Mouse (Mus musculus): ENCODE measurements around the gene Gm9507. TPM values are rescaled to one million over a fixed set of nuclear protein-coding genes. Genes with fewer than 3 reads are reported as not detected.
"Not testable (repeated sequence)": the region's sequence is repeated elsewhere in the genome, so short reads cannot be mapped to it uniquely, and the experiment has no call there.

Gm9507 gene
- polyA plus RNA-seq, 1 experiment from 2014 or later = not detected

DNA sequence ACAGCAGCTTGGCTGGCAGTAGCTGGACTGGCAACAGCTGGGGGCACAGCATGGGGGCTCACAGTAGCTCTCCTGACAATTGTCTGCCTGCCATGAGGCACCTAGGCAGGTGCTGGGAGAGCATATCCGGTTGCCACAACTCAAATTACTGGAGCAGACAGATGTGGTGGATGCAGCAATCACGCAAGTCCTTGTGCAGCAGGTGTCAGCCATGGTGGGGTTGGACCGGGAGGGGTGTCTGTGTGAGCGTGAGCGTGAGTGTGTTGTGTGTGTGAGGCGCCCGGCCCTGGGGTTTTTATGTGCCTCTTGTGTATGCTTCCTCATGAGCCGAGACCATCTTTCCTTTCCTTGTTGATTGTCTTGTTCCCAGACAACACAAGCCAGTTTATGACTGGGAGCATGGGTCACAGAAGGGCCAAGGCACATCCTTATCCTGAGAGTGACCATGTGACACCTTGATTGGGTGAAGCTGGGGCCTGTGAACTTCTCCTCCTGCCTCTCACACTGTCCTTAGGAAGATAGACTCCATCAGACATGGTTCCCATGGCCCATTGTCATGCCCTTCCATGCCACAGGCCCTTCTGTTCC is 12.6 kb downstream of the Gm9507 start, which contains the start of gene Gm19668:
Gm19668 (minus strand) TSS at position 213 of the 588 bp plus-strand sequence.
- Histone ChIP-seq H3K27me3 (ENCODE audit: low read depth, poor library complexity, severe bottlenecking) (no peaks in the 10 kb centered on the region), H3K36me3 (no peaks in the 10 kb centered on the region), H3K27ac (no peak within 1 kb of the TSS), H3K4me1 (peaks cover 25% of the 10 kb centered on the region), H3K4me3 (no peak within 1 kb of the TSS), H3K9me3 (replicated peaks) (no peaks in the 10 kb centered on the region)
- DNase-seq (ENCODE audit: low spot score) = no peak
- 58% methylated on average over 8 of the region's 8 CpGs for WGBS

DNA sequence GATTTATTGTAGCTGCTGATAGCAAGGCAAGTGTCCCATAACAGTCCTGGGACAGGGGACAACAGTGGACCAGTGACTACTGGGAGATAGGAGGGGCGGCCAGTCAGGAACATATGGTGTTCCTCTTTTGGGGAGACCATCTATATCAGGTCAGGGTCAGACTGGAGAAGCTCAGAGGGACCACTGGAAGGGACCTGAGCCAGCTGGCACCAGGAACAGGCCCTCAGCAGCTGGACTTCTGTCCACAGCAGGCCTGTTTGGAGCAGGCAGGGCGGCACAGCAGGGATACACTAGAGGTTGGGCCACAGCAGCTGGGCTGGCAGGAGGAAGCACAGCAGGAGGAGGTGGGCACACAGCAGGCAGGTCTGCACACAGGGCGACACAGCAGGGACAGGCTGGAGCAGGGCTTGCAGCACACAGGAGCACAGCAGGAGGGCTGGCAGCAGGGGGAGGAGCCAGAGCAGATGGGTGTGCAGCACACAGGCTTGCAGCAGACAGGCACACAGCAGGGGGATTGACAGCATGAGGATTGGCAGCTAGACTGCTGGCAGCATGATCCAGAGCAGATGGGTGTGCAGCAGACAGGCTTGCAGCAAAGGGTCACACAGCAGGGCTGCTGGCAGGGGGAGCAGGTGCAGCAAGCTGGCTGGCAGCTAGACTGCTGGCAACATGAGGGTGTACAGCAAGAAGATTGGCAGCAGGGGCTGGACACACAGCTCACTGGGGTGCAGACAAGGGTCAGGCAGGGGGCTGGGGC is 13.3 kb downstream of the Gm9507 start:
- H3K4me3 ChIP-seq; H3K27ac ChIP-seq; H3K36me3 ChIP-seq; H3K27me3 ChIP-seq (ENCODE audit: low read depth, poor library complexity, severe bottlenecking); H3K9me3 ChIP-seq (replicated peaks); DNase-seq (ENCODE audit: low spot score): not testable (repeated sequence)
- 32% methylated on average over 3 of the region's 3 CpGs for WGBS
- H3K4me1 ChIP-seq = peaks cover 26% of the 10 kb centered on the region

- Histone ChIP-seq H3K4me1 (peaks cover 26% of the 10 kb centered on the region), H3K36me3 (no peaks in the 10 kb centered on the region), H3K9me3 (replicated peaks) (no peaks in the 10 kb centered on the region), H3K27ac (no peak overlapping the region), H3K27me3 (ENCODE audit: low read depth, poor library complexity, severe bottlenecking) (no peaks in the 10 kb centered on the region), H3K4me3 (no peak overlapping the region)
- 13% methylated on average over 3 of the region's 3 CpGs for WGBS
- DNase-seq (ENCODE audit: low spot score) = no peak
Measured at GRCm38 (mm10) chr10:77797677-77798076, 14.0 kb downstream of the Gm9507 start.

DNA sequence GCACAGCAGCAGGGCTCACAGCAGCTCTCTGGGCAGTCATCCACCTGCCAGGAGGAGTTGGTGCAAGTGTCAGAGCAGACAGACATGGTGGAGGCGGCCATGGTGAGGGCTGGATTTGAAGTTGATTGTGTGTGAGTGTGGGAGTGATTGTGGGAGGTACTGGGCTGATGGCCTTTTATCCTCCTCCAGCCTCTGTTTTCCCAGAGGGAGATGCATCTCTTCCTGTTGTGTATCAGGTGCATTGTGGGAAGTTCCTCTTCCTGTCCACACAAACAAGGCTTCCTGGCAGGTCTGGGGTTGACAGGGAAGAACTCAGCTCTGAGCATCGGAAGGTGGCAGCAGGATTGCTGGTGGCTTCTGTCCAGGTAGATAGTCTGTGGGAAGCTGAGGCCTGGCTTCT is 16.7 kb downstream of the Gm9507 start, which contains the start of gene Gm9639:
Gm9639 (minus strand) TSS at position 101 of the 400 bp plus-strand sequence.
- DNase-seq (ENCODE audit: low spot score) = no peak
- H3K27me3 ChIP-seq (ENCODE audit: low read depth, poor library complexity, severe bottlenecking) = no peaks in the 10 kb centered on the region
- no peak within 1 kb of the TSS for H3K4me3 ChIP-seq
- 58% methylated on average over 2 of the region's 2 CpGs for WGBS
- H3K4me1 ChIP-seq = peaks cover 26% of the 10 kb centered on the region
- no peak within 1 kb of the TSS for H3K27ac ChIP-seq
- H3K9me3 ChIP-seq (replicated peaks) = no peaks in the 10 kb centered on the region
- H3K36me3 ChIP-seq = no peaks in the 10 kb centered on the region

DNA sequence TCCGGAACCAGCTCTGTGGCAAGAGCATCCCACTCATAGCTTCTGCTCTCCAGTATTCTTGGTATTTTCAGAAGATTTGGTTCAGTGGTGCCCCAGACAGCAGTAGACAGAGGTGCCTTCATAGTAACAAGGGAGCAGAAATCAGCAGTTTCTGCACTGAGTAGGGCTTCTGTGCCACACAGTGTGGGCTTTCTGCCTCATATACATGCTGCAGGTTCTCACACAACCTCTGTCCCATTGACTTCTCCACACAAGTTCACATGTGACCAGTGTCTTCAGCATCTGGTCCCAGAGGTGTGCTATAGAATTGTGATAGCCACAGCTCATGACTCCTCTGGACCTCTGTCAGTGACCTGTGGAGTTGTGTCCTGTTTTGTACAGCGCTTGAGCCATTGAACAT is 23.0 kb downstream of the Gm9507 start:
- H3K4me3 ChIP-seq = no peak overlapping the region
- H3K36me3 ChIP-seq = no peaks in the 10 kb centered on the region
- WGBS = 77% methylated on average over 2 of the region's 2 CpGs
- H3K9me3 ChIP-seq (replicated peaks) = no peaks in the 10 kb centered on the region
- no peak for DNase-seq (ENCODE audit: low spot score)
- no peaks in the 10 kb centered on the region for H3K27me3 ChIP-seq (ENCODE audit: low read depth, poor library complexity, severe bottlenecking)
- H3K4me1 ChIP-seq = no peaks in the 10 kb centered on the region
- H3K27ac ChIP-seq = no peak overlapping the region

DNA sequence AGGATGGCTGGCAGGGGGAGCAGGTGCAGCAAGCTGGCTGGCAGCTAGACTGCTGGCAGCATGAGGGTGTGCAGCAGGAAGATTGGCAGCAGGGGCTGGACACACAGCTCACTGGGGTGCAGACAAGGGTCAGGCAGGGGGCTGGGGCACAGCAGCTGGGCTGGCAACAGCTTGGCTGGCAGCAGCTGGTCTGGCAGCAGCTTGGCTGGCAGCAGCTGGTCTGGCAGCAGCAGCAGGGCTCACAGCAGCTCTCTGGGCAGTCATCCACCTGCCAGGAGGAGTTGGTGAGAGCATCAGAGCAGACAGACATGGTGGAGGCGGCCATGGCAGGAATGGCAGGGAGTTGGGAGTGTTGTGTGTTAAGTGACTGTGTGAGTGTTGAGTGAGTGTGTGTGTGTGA is 23.8 kb downstream of the Gm9507 start, which contains the start of gene Gm7137:
Gm7137 (minus strand) TSS at position 325 of the 400 bp plus-strand sequence.
- 83% methylated on average over 1 of the region's 1 CpGs for WGBS
- H3K27ac ChIP-seq; H3K4me3 ChIP-seq; H3K27me3 ChIP-seq (ENCODE audit: low read depth, poor library complexity, severe bottlenecking); H3K9me3 ChIP-seq (replicated peaks); H3K4me1 ChIP-seq; H3K36me3 ChIP-seq; DNase-seq (ENCODE audit: low spot score): not testable (repeated sequence)

- 97% methylated on average over 3 of the region's 3 CpGs for WGBS
- H3K9me3 ChIP-seq (replicated peaks) = not testable (repeated sequence)
Measured at GRCm38 (mm10) chr10:77783396-77783795, 28.2 kb downstream of the Gm9507 start.

GRCm38 (mm10) chr10:77782442-77782841 is 29.2 kb downstream of the Gm9507 start, which contains the start of gene Gm3250:
Gm3250 (minus strand) TSS chr10:77782542.
- not testable (repeated sequence) for H3K4me1 ChIP-seq; H3K27me3 ChIP-seq (ENCODE audit: low read depth, poor library complexity, severe bottlenecking); H3K4me3 ChIP-seq; H3K27ac ChIP-seq; H3K9me3 ChIP-seq (replicated peaks); DNase-seq (ENCODE audit: low spot score); H3K36me3 ChIP-seq
- no CpG with 5 or more reads among the region's 1 CpGs for WGBS

More at GRCm38 (mm10) chr10:77783396-77783795, 28.2 kb downstream of the Gm9507 start:
- H3K27me3 ChIP-seq (ENCODE audit: low read depth, poor library complexity, severe bottlenecking); H3K4me1 ChIP-seq; H3K36me3 ChIP-seq; H3K4me3 ChIP-seq; DNase-seq (ENCODE audit: low spot score); H3K27ac ChIP-seq: not testable (repeated sequence)

DNA sequence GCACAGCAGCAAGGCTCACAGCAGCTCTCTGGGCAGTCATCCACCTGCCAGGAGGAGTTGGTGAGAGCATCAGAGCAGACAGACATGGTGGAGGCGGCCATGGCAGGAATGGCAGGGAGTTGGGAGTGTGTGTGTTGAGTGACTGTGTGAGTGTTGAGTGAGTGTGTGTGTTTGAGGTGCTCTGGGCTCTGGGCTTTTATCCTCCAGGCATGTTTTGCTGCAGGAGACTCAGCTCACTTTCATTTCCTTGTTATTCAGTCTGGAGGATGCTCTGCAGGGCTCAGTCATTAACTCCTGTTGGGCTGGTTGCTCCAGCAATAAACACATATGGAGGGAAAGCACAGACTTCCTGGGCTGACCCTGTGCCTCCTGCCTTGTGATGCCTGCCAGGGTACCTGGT is 34.8 kb downstream of the Gm9507 start, which contains the start of gene Gm7138:
Gm7138 (minus strand) TSS at position 101 of the 400 bp plus-strand sequence.
- H3K4me1 ChIP-seq; H3K36me3 ChIP-seq; H3K9me3 ChIP-seq (replicated peaks); H3K27me3 ChIP-seq (ENCODE audit: low read depth, poor library complexity, severe bottlenecking); DNase-seq (ENCODE audit: low spot score); H3K27ac ChIP-seq; H3K4me3 ChIP-seq: not testable (repeated sequence)
- 48% methylated on average over 1 of the region's 1 CpGs for WGBS

DNA sequence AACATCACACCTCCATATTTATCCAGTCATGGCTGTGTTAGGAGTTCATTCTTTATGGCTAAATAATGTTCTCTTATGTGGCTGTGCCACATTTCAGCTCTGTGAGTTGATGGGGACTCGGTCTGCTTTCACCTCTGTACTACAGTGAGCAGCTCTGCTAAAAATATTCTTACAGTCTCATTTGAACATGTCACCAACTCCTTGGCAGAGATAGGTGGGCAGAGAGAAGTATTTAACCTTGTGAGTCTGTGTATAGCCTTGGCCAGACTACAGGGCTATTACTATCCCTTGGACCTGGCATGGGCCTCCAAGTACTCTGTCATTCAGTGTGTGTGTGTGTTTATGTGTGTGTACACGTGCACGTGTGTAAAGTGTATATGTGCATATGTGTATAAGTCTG is 39.5 kb downstream of the Gm9507 start:
- H3K36me3 ChIP-seq; H3K4me1 ChIP-seq; DNase-seq (ENCODE audit: low spot score); H3K27ac ChIP-seq; H3K27me3 ChIP-seq (ENCODE audit: low read depth, poor library complexity, severe bottlenecking); H3K4me3 ChIP-seq; H3K9me3 ChIP-seq (replicated peaks): not testable (repeated sequence)
- WGBS = 94% methylated on average over 3 of the region's 3 CpGs

DNA sequence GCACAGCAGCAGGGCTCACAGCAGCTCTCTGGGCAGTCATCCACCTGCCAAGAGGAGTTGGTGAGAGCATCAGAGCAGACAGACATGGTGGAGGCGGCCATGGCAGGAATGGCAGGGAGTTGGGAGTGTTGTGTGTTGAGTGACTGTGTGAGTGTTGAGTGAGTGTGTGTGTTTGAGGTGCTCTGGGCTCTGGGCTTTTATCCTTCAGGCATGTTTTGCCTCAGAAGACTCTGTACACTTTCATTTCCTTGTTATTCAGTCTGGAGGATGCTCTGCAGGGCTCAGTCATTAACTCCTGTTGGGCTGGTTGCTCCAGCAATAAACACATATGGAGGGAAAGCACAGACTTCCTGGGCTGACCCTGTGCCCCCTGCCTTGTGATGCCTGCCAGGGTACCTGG is 40.4 kb downstream of the Gm9507 start, which contains the start of gene Gm3238:
Gm3238 (minus strand) TSS at position 101 of the 400 bp plus-strand sequence.
- H3K4me1 ChIP-seq; H3K4me3 ChIP-seq; H3K27me3 ChIP-seq (ENCODE audit: low read depth, poor library complexity, severe bottlenecking); DNase-seq (ENCODE audit: low spot score); H3K27ac ChIP-seq; H3K9me3 ChIP-seq (replicated peaks); H3K36me3 ChIP-seq: not testable (repeated sequence)
- WGBS = 67% methylated on average over 1 of the region's 1 CpGs

- 79% methylated on average over 1 of the region's 1 CpGs for WGBS
- Histone ChIP-seq H3K4me1 (0 out of 2 replicates have a peak, but pooled peaks cover 2% of the 10 kb centered on the region), H3K27me3 (ENCODE audit: low read depth, poor library complexity, severe bottlenecking) (no peaks in the 10 kb centered on the region), H3K27ac (no peak overlapping the region), H3K4me3 (no peak overlapping the region), H3K36me3 (no peaks in the 10 kb centered on the region), H3K9me3 (replicated peaks) (no peaks in the 10 kb centered on the region)
- no peak for DNase-seq (ENCODE audit: low spot score)
Measured at GRCm38 (mm10) chr10:77769727-77770126, 41.9 kb downstream of the Gm9507 start.

Measured in limb, embryonic 10.5 days (tissue).